Mouse (Mus musculus) megakaryocyte-erythroid progenitor cell, adult 5 weeks (primary cell): ENCODE data around the gene Olfr1424. TPM values are rescaled to one million over a fixed set of nuclear protein-coding genes. Genes with fewer than 3 reads are reported as not detected.

ENCODE experiments used
- polyA plus RNA-seq: library from polyadenylated mRNA; stranded (reverse); fragments of >175 nt; gene quantifications from 2 replicates; pipeline ENCODE4 v1.2.3, GENCODE M21; 2012

Gene Olfr1424
- not detected in 2 replicates for polyA plus RNA-seq

DNA sequence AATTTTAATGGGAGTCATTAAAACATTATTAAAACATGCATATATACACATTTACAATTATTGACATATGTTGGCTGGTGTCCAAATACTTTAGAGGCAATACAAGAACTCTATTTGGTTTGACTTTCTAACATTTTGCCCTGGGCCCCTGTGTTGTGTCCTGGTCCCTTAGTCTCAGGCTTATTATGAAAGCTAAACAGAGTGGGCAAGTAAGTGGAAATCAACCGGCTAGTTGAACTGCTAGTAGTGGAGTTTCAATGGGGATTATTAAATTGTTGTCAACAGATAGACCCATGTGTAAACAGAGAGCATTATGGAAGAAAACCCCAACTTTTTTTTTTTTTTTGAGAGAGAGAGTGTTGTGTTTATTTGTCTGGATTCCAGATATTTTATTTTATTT, at the start of gene Olfr1424:
Gene Olfr1424 (minus strand): TSS at position 101 of the 400 bp plus-strand sequence.

GRCm38 (mm10) chr19:12103234-12103633, 40.8 kb upstream of the Olfr1424 start, which contains the start of gene Olfr1427:
Olfr1427 (minus strand) TSS chr19:12103334.

GRCm38 (mm10) chr19:12091913-12092312, 29.4 kb upstream of the Olfr1424 start, which contains the start of gene Olfr1426:
Olfr1426 (minus strand) TSS chr19:12092013.

GRCm38 (mm10) chr19:12077631-12078030, 15.1 kb upstream of the Olfr1424 start, which contains the start of gene Olfr1425:
Olfr1425 (minus strand) TSS chr19:12077731.

GRCm38 (mm10) chr19:12041217-12041616, 21.3 kb downstream of the Olfr1424 start, which contains the start of gene Olfr1423:
Olfr1423 (minus strand) TSS chr19:12041317.

Other genes with a start within 250 kb of the Olfr1424 start
- gene Stx3, start 243.3 kb downstream of the Olfr1424 start, polyA plus RNA-seq: 8.1 and 15.3 TPM in 2 replicates
- not detected in 2 replicates for gene Olfr1417, start 223.5 kb downstream of the Olfr1424 start, polyA plus RNA-seq
- not detected in 2 replicates for gene Olfr1418, start 201.6 kb downstream of the Olfr1424 start, polyA plus RNA-seq
- gene Olfr1419, start 187.6 kb downstream of the Olfr1424 start, polyA plus RNA-seq: not detected in 2 replicates
- not detected in 2 replicates for gene Olfr1420, start 176.1 kb downstream of the Olfr1424 start, polyA plus RNA-seq
- 11.8 and 12.1 TPM in 2 replicates for gene Patl1, start 150.3 kb downstream of the Olfr1424 start, polyA plus RNA-seq
- gene Osbp, start 96.7 kb downstream of the Olfr1424 start, polyA plus RNA-seq: 11.0 and 11.2 TPM in 2 replicates
- gene Olfr1423, start 21.4 kb downstream of the Olfr1424 start, polyA plus RNA-seq: not detected in 2 replicates
- gene Olfr1425, start 15.0 kb upstream of the Olfr1424 start, polyA plus RNA-seq: not detected in 2 replicates
- not detected in 2 replicates for gene Olfr1426, start 29.3 kb upstream of the Olfr1424 start, polyA plus RNA-seq
- gene Olfr1427, start 40.7 kb upstream of the Olfr1424 start, polyA plus RNA-seq: 0.03 TPM in 1 of 2 replicates, not detected in the other
- gene Olfr1428, start 53.2 kb upstream of the Olfr1424 start, polyA plus RNA-seq: not detected in 2 replicates
- not detected in 2 replicates for gene Olfr76, start 60.5 kb upstream of the Olfr1424 start, polyA plus RNA-seq
- gene Olfr1555-ps1, start 107.4 kb upstream of the Olfr1424 start, polyA plus RNA-seq: not detected in 2 replicates
- gene Olfr1431, start 138.0 kb upstream of the Olfr1424 start, polyA plus RNA-seq: not detected in 2 replicates
- not detected in 2 replicates for gene Olfr1432, start 169.9 kb upstream of the Olfr1424 start, polyA plus RNA-seq
- not detected in 2 replicates for gene Olfr262, start 179.0 kb upstream of the Olfr1424 start, polyA plus RNA-seq
- not detected in 2 replicates for gene Olfr235, start 198.3 kb upstream of the Olfr1424 start, polyA plus RNA-seq
- not detected in 2 replicates for gene Olfr1434, start 217.2 kb upstream of the Olfr1424 start, polyA plus RNA-seq
- not detected in 2 replicates for gene Olfr1436, start 236.4 kb upstream of the Olfr1424 start, polyA plus RNA-seq